Mouse (Mus musculus) Patski (cell line): ENCODE data around the gene Atf3. TPM values are rescaled to one million over a fixed set of nuclear protein-coding genes. Genes with fewer than 3 reads are reported as not detected.

Experiments
- ATAC-seq: fragments of 100-300 bp; one replicate; pipeline ENCODE4 v1.8.0; 2021
- CTCF ChIA-PET: fragments of 350-600 bp; sonication (Branson Sonifier 250); formaldehyde crosslinking; loops from one replicate; lab custom pipeline; 2022; ENCODE audit warnings: inconsistent platforms; lab: Charles Lee
- POLR2A ChIA-PET: fragments of 350-600 bp; sonication (Branson Sonifier 250); formaldehyde crosslinking; loops from one replicate; lab custom pipeline; 2022; ENCODE audit warnings: antibody characterized with exemption, inconsistent platforms; lab: Charles Lee
- DNase-seq: peaks from one replicate; pipeline ENCODE4 v3.0.0-alpha.2; 2011; ENCODE audit warnings: low read depth, low spot score
- H3K27me3 ChIP-seq: fragments of 371-371 bp; one replicate; pipeline ENCODE4 v1.5.1; 2021
- CTCF ChIP-seq: fragments of 100-300 bp; IDR thresholded peaks from one replicate; pipeline ENCODE4 v1.5.1; 2021
- in situ Hi-C: fragments of 300-500 bp; cut with MboI; formaldehyde crosslinking; loops from 3 replicates; pipeline ENCODE4 v1.11.1; 2018; ENCODE audit warnings: low pct_unique_long_range_greater_than_20kb, mixed read lengths
- polyA plus RNA-seq: library from polyadenylated mRNA; unstranded; gene quantifications from one replicate; pipeline ENCODE4 v1.2.3, GENCODE M21; 2021

Gene Atf3
- polyA plus RNA-seq, result 47.6 TPM

- POLR2A ChIA-PET, result no interaction called here
- ATAC-seq, result no peak
- CTCF ChIA-PET, result no interaction called here
- no peak for TF ChIP-seq CTCF
- no peak for DNase-seq
- in situ Hi-C loops, result no loop called here
- H3K27me3 ChIP-seq, result no peaks in the 10 kb centered on the region
Measured at GRCm38 (mm10) chr1:191217939-191218338, at the start of gene Atf3. Gene Atf3 (minus strand): TSS chr1:191218039.

- no peak for TF ChIP-seq CTCF
- no peaks in the 10 kb centered on the region for H3K27me3 ChIP-seq
Measured at GRCm38 (mm10) chr1:191267162-191267561, 49.3 kb upstream of the Atf3 start.

GRCm38 (mm10) chr1:191263471-191263870, 45.6 kb upstream of the Atf3 start:
- no peak for ATAC-seq
- no peaks in the 10 kb centered on the region for H3K27me3 ChIP-seq
- CTCF ChIA-PET, result interaction anchor here (1.2 kb wide), 1 partner anchor 13 kb away, joined by 3 read pairs; no protein-coding TSS in a partner anchor
- in situ Hi-C loops, result no loop called here
- TF ChIP-seq CTCF, result no peak
- DNase-seq, result no peak
- POLR2A ChIA-PET, result no interaction called here

More at GRCm38 (mm10) chr1:191267162-191267561, 49.3 kb upstream of the Atf3 start:
- DNase-seq, result no peak
- no peak for ATAC-seq
- ChIA-PET CTCF (interaction anchor here (0.9 to 4.5 kb wide), 5 partner anchors 9 to 46 kb away, joined by 3 to 16 read pairs (median 4); no protein-coding TSS in a partner anchor), POLR2A (interaction anchor here (1.5 kb wide), 1 partner anchor 13 kb away, joined by 3 read pairs; no protein-coding TSS in a partner anchor)
- in situ Hi-C loops, result no loop called here

- H3K27me3 ChIP-seq, result no peaks in the 10 kb centered on the region
- ChIA-PET CTCF (interaction anchor here (0.8 kb wide), 1 partner anchor 79 kb away, joined by 3 read pairs; no protein-coding TSS in a partner anchor), POLR2A (no interaction called here)
- in situ Hi-C loops, result no loop called here
- no peak for TF ChIP-seq CTCF
- DNase-seq, result no peak
- ATAC-seq, result no peak
Measured at GRCm38 (mm10) chr1:191261861-191262260, 44.0 kb upstream of the Atf3 start.

GRCm38 (mm10) chr1:191259661-191260060, 41.8 kb upstream of the Atf3 start:
- no peaks in the 10 kb centered on the region for H3K27me3 ChIP-seq
- CTCF ChIA-PET, result interaction anchor here (1.5 to 3.5 kb wide), 3 partner anchors 10 to 77 kb away, joined by 3 to 16 read pairs (median 4); no protein-coding TSS in a partner anchor
- DNase-seq (no peak), ATAC-seq (no peak)
- POLR2A ChIA-PET, result interaction anchor here (0.5 kb wide), 1 partner anchor 80 kb away, joined by 5 read pairs; no protein-coding TSS in a partner anchor
- no peak for TF ChIP-seq CTCF
- in situ Hi-C loops, result no loop called here

GRCm38 (mm10) chr1:191259121-191259520, 41.3 kb upstream of the Atf3 start:
- H3K27me3 ChIP-seq, result no peaks in the 10 kb centered on the region
- no peak for TF ChIP-seq CTCF
- DNase-seq (no peak), ATAC-seq (no peak)
- POLR2A ChIA-PET, result interaction anchor here (0.5 to 0.8 kb wide), 3 partner anchors 9 to 242 kb away, joined by 3 to 5 read pairs (median 3); no protein-coding TSS in a partner anchor
- in situ Hi-C loops, result no loop called here
- CTCF ChIA-PET, result interaction anchor here (1.5 to 3.5 kb wide), 2 partner anchors 10 to 14 kb away, joined by 4 to 16 read pairs; no protein-coding TSS in a partner anchor

GRCm38 (mm10) chr1:191258521-191258920, 40.7 kb upstream of the Atf3 start:
- CTCF ChIA-PET, result interaction anchor here (1.5 to 3.5 kb wide), 3 partner anchors 11 to 60 kb away, joined by 4 to 16 read pairs (median 4); no protein-coding TSS in a partner anchor
- H3K27me3 ChIP-seq, result no peaks in the 10 kb centered on the region
- ATAC-seq (no peak), DNase-seq (no peak)
- POLR2A ChIA-PET, result interaction anchor here (0.6 to 0.8 kb wide), 2 partner anchors 9 to 242 kb away, joined by 3 read pairs; no protein-coding TSS in a partner anchor
- no peak for TF ChIP-seq CTCF
- in situ Hi-C loops, result no loop called here

GRCm38 (mm10) chr1:191257981-191258380, 40.1 kb upstream of the Atf3 start:
- POLR2A ChIA-PET, result no interaction called here
- no peak for ATAC-seq
- TF ChIP-seq CTCF, result no peak
- DNase-seq, result no peak
- CTCF ChIA-PET, result interaction anchor here (2.0 to 3.5 kb wide), 2 partner anchors 12 to 59 kb away, joined by 4 to 16 read pairs; no protein-coding TSS in a partner anchor
- in situ Hi-C loops, result no loop called here
- H3K27me3 ChIP-seq, result no peaks in the 10 kb centered on the region

- in situ Hi-C loops, result no loop called here
- DNase-seq (no peak), ATAC-seq (no peak)
- POLR2A ChIA-PET, result no interaction called here
- H3K27me3 ChIP-seq, result no peaks in the 10 kb centered on the region
- CTCF ChIA-PET, result interaction anchor here (2.0 to 3.5 kb wide), 2 partner anchors 12 to 58 kb away, joined by 4 to 16 read pairs; no protein-coding TSS in a partner anchor
- no peak for TF ChIP-seq CTCF
Measured at GRCm38 (mm10) chr1:191257351-191257771, 39.5 kb upstream of the Atf3 start.

- POLR2A ChIA-PET, result no interaction called here
- DNase-seq (no peak), ATAC-seq (no peak)
- H3K27me3 ChIP-seq, result no peaks in the 10 kb centered on the region
- TF ChIP-seq CTCF, result no peak
- CTCF ChIA-PET, result interaction anchor here (2.0 to 3.5 kb wide), 2 partner anchors 13 to 58 kb away, joined by 4 to 16 read pairs; no protein-coding TSS in a partner anchor
- in situ Hi-C loops, result no loop called here
Measured at GRCm38 (mm10) chr1:191256566-191257350, 38.9 kb upstream of the Atf3 start.
